Mouse (Mus musculus) brain, embryonic 18.5 days (tissue): ENCODE measurements at regions not wholly inside any gene's neighbourhood (a gene's known extent, or its start where the extent isn't known, plus 50 kb on each side); places are given as distances from the start of the nearest gene placed in this dataset.

Experiments used
- DNase-seq: peaks from one replicate; pipeline ENCODE4 v3.0.0-alpha.2; 2012; ENCODE audit warnings: low read depth, low spot score

- no peak for DNase-seq
Measured at GRCm38 (mm10) chr2:116979561-116980391, 101.3 kb downstream of the Tmco5 start.

- DNase-seq, result no peak
Measured at GRCm38 (mm10) chr2:116980692-116981091, 102.2 kb downstream of the Tmco5 start.

GRCm38 (mm10) chr2:116983351-116983750, 104.9 kb downstream of the Tmco5 start:
- DNase-seq, result no peak

- DNase-seq, result no peak
Measured at GRCm38 (mm10) chr2:116983821-116984351, 105.4 kb downstream of the Tmco5 start.

GRCm38 (mm10) chr2:116984597-116984996, 106.1 kb downstream of the Tmco5 start:
- DNase-seq, result no peak

- no peak for DNase-seq
Measured at GRCm38 (mm10) chr2:116985549-116985948, 107.1 kb downstream of the Tmco5 start.

- DNase-seq, result no peak
Measured at GRCm38 (mm10) chr2:116988953-116989674, 110.6 kb downstream of the Tmco5 start.

GRCm38 (mm10) chr2:116990106-116990505, 111.6 kb downstream of the Tmco5 start:
- DNase-seq, result no peak

- no peak for DNase-seq
Measured at GRCm38 (mm10) chr2:116991561-116992042, 113.1 kb downstream of the Tmco5 start.

- DNase-seq, result no peak
Measured at GRCm38 (mm10) chr2:116993724-116994123, 115.2 kb downstream of the Tmco5 start.

- DNase-seq, result no peak
Measured at GRCm38 (mm10) chr2:116996302-116996701, 117.8 kb downstream of the Tmco5 start.

- DNase-seq, result no peak
Measured at GRCm38 (mm10) chr2:116998822-116999221, 120.3 kb downstream of the Tmco5 start.

- no peak for DNase-seq
Measured at GRCm38 (mm10) chr2:116999592-116999991, 121.1 kb downstream of the Tmco5 start.

GRCm38 (mm10) chr2:117003976-117004375, 117.2 kb upstream of the Spred1 start:
- DNase-seq, result no peak

- no peak for DNase-seq
Measured at GRCm38 (mm10) chr2:117006846-117007245, 114.3 kb upstream of the Spred1 start.

GRCm38 (mm10) chr2:117008922-117009321, 112.3 kb upstream of the Spred1 start:
- no peak for DNase-seq

GRCm38 (mm10) chr2:117010001-117010400, 111.2 kb upstream of the Spred1 start:
- DNase-seq, result no peak

GRCm38 (mm10) chr2:117010942-117011341, 110.2 kb upstream of the Spred1 start:
- DNase-seq, result no peak

- no peak for DNase-seq
Measured at GRCm38 (mm10) chr2:117017921-117018651, 103.1 kb upstream of the Spred1 start.

GRCm38 (mm10) chr2:117018917-117019538, 102.1 kb upstream of the Spred1 start:
- no peak for DNase-seq

GRCm38 (mm10) chr2:117019552-117019951, 101.6 kb upstream of the Spred1 start:
- DNase-seq, result no peak
